Mouse (Mus musculus) spleen, adult 2 months (tissue): ENCODE measurements around the gene Patl2.

Experiments
- CTCF ChIP-seq: fragments of 200-500 bp; IDR thresholded peaks from 2 replicates; pipeline ENCODE4 v1.5.1; 2011; ENCODE audit warnings: mild to moderate bottlenecking, inconsistent platforms; ENCODE audit not compliant: insufficient read depth, insufficient read length, insufficient replicate concordance; ENCODE audit errors: extremely low read depth
- POLR2A ChIP-seq: fragments of 200-500 bp; IDR thresholded peaks from 2 replicates; pipeline ENCODE4 v1.6.1; 2011; ENCODE audit warnings: low read depth, low read length, inconsistent platforms

DNA sequence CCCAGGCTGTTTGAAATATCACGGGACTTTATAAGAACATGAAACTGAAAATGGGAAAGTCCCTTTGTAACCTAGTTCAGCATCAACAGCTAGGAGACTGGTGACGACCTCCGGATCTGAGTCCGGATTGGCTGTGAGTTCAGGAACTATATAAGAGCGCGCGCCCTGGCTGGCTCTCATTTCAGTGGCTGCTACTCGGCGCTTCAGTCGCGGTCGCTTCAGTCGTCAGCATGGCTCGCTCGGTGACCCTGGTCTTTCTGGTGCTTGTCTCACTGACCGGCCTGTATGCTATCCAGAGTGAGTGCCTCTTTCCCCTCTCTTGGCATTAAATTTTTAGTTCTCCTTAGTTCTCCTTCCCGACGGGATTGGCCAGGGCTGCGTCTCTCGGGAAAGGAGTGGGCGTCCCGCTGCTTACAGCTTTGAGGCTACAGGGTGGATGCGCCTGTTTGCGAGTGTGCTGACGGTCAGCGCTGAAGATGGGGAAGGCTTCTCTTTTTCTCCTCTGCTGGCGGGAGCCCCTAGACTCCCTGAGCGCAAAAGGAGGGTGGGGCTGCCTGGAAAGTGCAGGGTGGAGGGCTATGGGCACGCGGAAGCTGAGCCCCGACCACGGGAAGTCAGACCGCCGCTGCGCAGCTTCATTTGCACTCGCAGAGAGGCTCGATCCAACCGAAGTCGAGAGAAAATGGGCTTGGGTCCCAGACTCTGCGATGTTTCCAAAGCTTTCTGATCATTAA, 38.3 kb downstream of the Patl2 start, which contains the start of gene B2m:
- TF ChIP-seq CTCF: no peak
- TF ChIP-seq POLR2A: peak; percentile 99
